Mouse (Mus musculus) kidney, adult 8-10 months (tissue): ENCODE measurements around the gene Foxd2.

Experiments used
- DNase-seq, 2 experiments: peaks; one replicate each; pipeline ENCODE4 v3.0.0; 2022

Gene Foxd2

DNA sequence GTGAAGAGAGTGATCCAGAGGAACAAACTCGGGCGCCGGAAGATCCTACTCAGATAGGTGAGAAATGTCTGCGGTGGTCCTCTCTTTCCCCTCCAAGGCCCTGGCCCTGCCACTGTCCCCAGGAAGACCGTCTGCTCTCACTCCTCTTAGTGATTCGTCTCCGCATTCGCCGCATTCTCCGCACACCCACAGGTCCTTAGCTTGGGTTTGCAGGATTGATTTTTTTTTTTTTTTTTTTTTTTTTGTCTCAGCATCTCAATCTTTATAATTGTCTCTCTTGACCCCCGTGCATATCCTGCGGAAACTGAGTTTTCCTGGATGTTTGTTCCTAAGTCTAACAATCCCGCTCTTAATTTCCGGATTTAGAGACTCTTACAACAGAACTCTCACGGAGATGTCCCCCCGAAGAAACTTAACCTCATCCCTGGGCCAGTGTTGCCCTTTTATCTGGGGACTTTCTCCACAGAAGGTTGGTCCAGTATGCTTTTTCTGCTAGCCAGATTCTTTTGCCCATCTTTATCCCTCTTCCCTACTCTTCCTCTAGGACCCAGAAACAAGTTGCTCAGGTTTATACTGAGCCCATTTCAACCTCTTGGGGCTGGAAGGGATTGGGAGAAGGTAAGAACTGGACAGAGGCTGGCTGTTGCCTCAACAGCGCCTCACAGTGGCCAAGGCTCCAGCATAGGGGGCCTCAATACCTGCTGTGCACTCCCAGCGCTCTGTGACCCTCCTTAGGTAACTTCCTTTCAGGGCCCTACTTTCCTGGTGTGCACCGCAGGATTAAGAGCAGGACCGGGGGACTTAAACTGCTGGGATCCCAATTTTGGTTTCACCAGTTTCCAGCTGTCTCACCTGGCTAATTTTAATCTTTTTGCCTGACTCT is 1.2 kb upstream of the Foxd2 start:
- DNase-seq, result no peak

DNA sequence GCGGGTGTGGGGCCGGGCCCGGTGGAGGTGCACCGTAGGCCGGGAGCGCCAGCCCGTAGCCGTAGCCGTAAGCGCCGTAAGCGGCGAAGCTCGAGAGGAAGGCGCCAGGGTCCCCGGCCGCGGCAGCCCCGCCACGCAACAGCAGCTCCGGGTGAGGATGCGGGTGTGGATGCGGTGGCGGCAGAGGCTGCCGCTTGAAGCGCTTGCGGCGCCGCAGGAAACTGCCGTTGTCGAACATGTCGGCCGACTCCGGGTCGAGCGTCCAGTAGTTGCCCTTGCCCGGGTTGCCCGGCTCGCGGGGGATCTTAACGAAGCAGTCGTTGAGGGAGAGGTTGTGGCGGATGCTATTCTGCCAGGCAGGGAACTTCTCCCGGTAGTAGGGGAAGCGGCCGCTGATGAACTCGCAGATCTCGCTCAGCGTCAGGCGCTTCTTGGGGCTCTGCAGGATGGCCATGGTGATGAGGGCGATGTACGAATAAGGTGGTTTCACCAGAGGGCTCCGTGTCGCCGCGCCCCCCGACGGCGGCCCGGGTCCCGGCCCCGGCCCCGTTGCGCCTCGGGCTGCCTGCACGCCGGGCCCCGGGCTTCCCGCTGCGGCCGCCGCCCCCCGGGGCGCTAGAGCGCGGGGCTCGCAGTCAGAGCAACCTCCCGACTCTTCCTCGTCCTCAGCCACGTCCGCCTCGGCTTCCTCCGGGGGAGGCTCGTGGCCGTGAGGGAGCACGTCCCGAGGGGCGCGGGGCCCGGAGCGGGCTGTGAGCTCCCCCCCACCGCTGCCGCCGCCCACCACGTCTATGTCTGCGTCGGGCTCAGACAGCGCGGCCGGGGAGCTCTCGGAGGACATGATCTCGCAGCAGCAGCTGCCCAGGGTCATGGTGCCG is 483 bp downstream of the Foxd2 start:
- DNase-seq, result no peak

DNA sequence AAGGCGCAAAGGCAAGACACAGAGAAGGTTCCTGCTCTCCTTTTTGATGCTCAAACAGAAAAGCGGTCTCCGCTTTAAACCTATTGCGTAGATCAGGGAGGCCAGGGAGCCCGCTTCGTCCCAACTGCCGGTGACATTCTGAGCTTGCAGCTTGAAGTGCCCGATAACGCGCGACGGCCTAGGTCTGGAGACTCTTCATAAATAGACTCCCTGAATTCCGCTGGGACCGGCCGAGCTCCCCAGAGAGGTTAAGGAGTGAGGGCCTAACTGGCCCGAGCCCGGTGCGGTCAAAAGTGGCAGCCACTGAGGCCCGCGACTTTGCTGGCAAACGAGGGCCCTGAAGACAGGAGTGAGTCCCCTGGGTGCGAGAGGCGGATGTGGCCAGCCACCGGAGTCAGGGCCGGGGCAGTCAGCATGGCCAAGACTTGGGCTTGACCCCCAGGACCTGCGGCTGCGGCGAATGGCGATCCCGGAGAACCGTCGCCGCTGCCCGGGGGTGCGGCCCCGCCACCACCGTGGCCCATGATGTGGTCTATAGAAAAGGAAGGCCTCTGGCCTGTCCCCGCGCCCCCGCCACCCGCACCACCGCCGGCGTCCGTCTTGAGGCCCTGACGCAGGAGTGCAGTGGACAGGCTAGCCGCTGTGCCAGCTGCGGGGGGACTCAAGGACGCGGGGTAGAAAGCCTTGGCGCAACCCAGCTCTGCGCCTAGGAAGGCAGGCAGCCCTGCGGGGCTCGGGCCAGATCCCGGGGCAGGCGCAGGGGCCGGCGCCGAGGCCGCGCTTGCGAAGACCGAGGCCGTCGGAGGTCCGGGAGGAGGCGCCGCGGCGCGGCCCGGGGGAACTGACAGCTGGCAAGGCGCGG is 1.4 kb downstream of the Foxd2 start:
- no peak for DNase-seq

DNA sequence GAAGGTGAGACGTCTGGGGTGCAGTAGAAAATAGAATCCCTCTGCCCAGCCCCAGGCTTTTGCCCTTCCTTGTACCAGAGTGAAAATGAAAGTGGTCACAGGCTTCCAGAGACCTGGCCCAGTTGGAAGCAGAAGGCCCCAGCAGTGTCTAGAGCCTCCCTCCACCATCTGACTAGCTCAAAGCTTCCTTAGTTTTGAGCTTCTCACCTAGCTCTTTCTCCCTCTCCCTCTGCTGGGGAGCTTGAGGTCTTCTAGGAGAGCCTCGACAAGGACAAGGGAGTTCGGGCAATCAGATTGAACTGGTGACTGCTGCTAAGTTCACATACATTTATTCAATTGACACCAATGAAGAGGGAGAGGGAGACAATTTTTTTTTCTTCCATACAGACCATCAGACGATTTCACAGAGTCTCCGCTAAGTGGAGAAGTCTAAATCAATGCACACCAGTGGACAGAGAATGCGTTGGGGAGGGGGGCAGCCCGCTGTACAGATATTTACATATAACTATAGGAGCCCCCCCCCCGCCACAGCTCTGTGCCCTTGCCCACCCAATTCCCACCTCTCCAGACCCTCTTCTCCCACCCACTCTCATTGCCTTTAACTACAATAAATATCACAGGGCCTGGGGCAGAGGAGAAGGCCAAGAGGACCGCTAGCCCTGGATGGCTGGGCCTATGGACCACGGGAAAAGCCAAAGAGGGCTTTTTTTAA is 2.5 kb downstream of the Foxd2 start:
- no peak for DNase-seq

DNA sequence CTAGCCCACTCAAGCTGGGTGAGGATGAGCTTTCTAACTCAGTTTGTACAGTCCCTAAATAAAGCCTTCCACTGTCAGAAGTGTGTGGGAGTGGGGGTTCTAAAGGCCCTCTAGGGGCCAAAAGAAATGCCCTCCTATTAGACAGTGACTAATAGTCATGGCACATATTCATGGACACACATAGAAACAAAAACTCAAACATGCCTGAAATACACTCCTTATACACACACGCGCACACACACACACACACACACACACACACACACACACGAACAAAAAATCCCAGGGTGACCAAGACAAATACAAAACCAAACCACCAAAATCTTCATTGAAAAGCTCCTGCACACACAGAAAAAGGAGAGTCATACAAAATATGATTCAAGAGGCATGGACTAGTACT is 3.2 kb downstream of the Foxd2 start:
- DNase-seq, result no peak

DNA sequence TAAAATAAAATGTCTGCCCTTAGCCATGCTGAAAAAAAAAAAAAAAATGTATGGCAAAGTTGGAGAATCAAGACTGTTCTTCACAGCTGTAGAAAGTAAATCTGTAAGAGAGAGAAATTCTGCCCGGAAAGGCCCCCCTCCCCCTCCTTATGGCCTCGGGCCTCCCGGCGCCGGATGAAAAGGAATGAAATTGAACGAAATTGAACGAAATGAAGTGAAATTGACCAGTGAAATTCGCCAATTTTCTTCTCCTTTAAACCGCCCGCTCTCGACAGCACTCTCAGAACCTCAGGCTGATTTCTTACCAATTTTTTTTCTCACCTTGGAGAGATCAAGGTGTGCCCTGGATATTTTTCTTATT is 5.3 kb downstream of the Foxd2 start:
- no peak for DNase-seq

DNA sequence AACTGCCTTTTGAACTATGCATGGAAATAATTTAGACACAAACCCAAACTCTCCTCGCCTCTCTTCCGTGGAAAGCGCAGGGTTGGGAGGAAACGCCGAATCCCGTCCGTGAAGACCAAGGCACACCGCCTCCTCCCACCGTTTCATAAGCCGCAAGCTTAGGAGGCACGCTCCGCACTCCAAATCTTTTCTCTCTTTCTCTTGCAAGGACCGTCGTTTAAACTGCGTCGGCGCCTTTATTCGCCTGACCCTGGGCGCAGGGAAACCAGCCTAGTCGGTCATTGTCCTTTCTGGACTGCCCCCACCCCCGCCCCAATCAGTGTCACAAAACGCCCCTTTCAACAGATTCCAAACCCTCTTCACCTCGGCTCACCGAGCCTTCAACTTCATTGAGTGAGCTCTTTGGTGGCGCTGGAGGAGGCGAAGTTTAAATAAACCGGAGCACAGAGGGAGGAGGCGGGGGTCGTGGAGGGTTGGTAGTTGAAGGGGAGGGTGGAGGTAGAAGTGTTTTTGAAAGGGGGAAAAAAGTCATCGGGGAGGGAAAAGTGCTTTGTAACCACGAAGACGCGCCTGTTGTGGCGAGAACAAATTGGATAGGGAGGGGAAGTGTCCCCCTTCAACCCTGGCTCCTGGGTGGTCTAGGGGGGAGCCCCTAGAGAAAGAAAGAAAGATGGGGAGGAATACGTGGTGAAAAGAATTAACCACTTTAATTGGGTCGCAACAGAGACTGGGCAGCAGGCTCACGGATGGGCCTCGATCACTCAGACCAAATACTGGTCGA is 5.8 kb downstream of the Foxd2 start:
- no peak for DNase-seq

DNA sequence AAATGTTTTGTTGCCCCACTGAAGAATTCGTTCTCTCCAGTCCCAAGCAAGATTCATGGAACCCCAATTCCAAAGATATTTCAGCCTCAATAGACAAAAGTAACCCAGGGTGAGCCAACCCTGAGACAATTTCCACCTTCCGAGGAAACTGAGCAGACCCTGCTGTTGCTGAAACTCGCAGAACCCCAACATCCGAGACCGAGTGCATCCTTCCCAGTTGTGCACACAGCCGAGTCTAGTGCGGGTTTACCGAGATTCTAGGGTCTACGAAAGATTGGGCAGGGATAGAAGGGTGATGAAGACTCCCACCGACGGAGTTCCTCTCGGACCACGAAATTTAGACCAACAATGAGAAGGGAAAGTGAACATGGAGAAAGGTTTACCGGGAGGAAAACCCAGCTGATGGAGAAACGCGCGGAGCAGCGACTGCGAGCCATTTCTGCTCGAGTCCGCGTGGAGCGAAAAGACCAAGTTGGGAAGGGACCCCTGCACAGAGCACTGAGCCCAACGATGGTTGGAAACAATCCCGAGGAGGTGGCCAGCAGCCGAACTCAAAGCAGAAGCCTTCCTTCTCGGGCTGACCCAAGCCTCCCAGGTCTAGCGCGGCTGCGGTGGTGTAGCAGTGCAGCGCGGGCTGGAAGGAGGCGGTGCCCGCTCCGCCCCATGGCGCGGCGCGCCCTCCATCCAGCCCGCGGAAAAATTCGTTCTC is 6.9 kb downstream of the Foxd2 start:
- DNase-seq, result no peak

DNA sequence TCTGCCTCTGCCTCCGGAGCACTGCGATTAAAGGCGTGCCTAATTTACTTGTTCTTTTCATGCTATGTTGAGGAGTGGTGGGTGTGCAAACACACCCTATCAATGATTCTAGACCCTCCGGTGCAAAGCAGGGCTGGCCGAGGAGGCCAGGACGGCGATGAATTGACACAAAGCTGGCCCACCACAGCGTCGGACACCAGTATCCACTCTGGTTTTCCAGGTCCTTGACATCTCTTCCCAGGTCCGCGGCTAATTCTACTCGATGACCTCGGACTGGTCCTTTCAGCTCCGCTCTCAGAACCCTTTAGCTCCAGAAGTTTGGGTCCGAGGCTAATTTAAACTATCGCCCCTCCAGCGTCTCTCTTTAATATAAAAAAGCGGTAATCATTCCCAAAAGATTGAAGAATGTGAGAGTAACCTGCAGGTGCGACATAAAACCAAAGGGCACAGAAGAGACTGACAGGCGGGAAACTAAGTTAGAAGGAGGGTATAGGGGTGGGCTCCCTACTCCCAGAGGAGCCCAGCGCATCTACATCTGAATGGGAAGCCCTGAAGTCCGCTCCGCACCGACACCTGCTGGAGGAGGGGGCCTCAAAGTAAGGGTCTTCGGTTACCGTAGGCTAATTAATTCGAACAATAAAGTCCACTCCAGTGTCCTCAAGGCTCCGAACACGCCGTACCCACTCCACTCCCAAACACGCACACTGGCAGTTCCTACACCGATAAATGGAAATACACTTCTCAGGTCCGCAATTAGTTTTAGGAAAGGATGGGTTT is 7.6 kb downstream of the Foxd2 start:
- no peak for DNase-seq

DNA sequence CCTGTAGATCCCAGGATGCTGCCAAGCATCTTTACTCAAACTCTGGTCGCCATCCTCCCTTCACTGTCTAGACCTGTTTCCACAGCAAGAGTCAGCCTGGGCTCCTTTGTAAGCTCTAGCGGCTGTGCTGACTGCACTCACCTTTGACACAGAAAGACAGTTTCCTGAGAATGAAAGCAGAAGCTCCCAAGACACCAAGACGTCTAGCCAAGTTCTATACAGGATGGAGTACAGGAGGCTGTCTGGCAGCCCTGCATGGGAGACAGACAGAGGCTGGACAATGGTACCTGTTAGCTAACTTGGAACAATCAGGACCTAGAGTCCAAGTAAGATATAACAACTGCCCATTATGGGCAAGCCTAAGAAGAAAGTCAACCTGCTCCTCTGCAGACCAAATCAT is 8.8 kb downstream of the Foxd2 start:
- no peak for DNase-seq

DNA sequence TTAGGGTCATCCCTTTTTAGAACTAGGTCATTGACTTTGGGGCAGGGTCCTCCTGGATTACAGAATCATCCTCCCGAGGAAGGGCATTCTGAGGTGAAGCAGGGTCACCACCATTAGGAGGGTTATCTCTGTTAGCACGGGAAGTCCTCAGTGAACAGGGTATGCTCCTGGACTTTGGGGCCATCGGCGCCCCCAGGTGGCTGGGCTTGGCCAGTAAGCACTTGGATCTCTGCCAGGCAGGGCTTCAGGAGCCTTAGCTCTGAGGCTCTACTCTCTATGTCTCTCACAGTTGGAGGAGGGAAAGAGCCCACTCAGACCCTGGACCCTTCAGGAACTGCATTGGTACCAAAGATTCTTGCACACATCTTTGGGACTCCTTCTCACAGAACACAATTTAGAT is 10.8 kb downstream of the Foxd2 start:
- peak in 1 of 2 experiments; percentile 33 for DNase-seq

DNA sequence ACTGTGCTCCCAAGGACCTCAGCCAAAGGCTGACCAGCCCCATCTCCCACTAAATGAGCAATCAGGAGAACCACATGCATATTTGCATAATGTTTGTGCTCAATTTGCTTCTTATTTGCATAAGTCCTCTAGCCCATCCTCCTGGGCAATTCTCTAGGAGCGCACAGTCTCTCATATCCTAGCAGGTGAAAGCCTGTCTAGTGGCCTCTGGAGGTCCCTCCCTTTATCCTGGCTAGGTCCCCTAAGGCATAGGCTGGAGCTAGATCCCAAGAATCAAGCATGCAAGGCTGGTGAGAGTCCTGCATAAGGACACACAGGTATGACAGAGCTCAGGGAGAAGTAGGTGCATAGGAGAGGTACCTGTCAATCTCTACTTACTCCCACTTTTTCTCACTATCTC is 26.4 kb downstream of the Foxd2 start:
- no peak for DNase-seq

DNA sequence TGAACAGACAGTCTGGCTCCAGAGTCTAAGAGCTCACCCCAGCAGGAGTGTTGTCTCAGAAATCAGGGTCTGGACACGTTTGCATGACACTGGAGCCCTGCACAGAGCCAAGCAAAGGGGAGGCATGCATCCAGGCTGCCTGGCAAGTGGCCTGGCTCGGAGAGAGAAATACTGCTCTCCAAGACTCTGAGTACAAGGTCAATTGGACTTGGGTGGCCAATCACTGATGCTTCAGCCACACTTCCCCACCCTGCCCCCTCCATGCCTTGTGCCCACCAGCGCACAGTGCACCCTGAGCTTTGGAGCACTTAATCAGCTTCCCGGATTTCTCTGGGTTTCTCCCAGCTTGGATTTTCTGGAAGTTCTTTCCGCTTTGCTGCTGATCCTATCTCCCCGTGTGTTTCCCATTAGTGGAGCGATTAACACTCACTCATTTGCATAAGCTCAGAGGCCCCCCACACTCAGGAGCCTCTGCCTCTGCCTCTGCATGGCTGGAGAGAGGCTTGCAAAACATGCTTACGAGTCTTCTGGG is 32.2 kb downstream of the Foxd2 start:
- no peak for DNase-seq

DNA sequence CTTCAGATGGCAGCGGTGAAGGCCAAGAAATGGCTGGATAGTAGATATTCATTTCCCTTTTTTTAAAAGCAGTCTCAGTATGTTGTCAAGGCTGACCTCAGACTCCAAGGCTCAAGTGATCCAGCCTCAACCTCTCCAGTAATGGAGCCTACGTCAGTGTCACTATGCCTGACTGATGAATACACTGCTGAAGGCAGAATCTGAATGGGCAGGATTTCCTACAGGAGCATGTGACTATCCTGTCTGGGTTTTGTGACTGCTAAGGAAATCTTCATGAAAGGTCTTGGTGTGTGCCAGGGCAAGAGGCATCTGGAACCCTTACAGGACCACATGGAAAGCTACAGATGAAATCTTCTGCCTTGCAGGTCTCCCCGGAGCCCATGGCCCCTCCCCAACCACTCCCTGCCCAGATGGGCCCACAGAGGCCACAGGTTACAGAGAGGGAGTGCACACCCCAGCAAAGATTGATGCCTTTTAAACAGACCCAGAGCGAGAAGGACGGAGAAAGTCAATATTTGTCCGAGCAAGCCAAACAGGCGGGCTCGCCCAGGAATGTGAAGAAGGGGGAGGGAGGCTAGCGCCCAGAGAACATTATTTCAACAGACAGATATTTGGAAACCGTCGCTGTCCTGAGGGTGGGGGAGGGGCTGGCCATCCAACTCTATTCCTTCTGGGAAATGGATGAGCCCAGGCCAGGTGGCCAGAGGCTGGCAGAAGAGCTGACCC is 38.7 kb downstream of the Foxd2 start:
- DNase-seq, result peak in 1 of 2 experiments; percentile 2

DNA sequence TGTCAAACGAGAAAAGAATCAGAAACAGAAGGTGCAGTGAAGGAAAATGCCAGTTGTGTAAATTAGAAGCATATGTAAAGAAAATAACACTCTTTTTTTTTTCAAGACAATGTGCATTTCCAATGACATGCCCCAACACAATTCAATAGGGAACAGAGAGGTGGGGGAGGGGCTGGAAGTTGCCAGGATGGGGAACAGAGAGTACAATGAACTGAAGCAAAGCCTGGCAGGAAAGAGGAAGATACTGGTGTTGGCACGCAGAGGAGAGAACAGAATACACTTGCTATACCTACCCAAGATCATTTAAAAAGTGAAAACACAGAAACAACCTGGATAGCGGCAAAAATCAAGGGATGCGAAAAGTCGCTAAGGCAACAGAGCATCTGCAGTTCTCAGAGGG is 45.5 kb downstream of the Foxd2 start:
- DNase-seq, result no peak

DNA sequence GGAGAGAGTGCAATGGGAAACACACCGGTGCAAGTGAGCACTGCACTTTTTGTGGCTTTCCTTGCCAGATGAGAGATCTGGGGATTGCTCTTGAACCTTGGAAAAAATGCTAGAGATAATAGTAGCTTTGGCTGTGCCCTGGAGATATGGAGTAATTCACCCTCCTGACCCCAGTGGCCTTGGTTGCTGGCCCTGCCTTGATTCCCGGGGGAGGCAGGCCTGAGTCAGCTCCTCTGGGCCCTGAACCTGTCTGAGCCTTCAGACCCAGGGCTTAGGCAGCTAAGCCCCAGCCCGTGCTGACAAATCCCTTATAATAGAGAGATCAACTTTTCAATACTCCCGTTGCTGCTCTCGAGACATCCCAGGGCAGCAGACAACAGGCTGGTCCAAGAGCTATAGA is 50.2 kb downstream of the Foxd2 start:
- DNase-seq, result no peak
